Mouse (Mus musculus): ENCODE measurements around the gene Spryd7.

Gene Spryd7

GRCm38 (mm10) chr14:61530966-61531365 is 25.7 kb downstream of the Spryd7 start:
- DNase-seq, result no peak

GRCm38 (mm10) chr14:61530396-61530795 is 26.3 kb downstream of the Spryd7 start:
- no peak for DNase-seq

GRCm38 (mm10) chr14:61529533-61529932 is 27.2 kb downstream of the Spryd7 start:
- DNase-seq, result no peak

- DNase-seq, result no peak
These were observed 30.7 kb downstream of the Spryd7 start for GRCm38 (mm10) chr14:61526006-61526405.

- no peak for DNase-seq
These were observed 32.9 kb downstream of the Spryd7 start for GRCm38 (mm10) chr14:61523821-61524220.

GRCm38 (mm10) chr14:61518659-61519480 is 37.8 kb downstream of the Spryd7 start:
- peak; percentile 83 for DNase-seq

GRCm38 (mm10) chr14:61516471-61517426 is 39.9 kb downstream of the Spryd7 start:
- DNase-seq, result no peak

- DNase-seq, result no peak
These were observed 45.2 kb downstream of the Spryd7 start for GRCm38 (mm10) chr14:61511494-61511893.

GRCm38 (mm10) chr14:61497716-61498490 is 58.8 kb downstream of the Spryd7 start:
- DNase-seq, result peak; percentile 64

GRCm38 (mm10) chr14:61493511-61494135 is 63.1 kb downstream of the Spryd7 start:
- peak; percentile 73 for DNase-seq
